Mouse (Mus musculus): ENCODE results near the gene Gramd1b.

Gramd1b gene

DNA sequence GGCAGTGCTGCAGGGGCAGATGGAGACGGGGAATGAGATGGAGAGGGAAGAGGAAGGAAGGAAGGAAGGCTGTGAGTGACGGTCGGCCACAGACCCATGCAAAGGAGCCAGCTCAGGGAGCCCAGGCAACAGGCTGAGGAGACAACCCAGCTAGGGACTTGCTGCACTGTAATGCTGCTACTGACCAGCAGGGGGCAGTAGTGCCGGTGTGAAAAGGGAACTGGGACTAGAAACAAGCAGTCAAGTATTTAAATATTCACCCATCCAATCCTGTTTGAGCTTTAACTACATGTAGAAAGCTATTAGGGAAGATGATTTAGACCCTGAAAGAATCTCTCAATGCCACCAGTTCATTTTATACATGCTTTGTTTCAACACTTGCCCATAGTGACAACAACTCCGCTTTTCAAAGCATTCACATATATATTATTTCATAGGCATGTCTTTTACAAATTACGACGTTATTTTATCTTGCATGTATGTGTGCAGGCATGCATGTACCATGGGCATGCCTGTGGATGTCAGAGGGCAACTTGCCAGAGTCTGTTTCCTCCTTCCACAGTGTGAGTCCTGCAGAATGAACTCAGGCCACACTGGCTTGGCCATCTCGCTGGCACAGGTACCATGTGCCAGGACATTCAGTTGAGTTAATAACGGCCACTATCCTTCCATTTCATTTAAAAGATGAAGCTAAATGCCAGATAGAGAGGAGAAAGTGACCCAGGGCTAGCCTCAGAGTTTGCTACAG lies 197.4 kb downstream of the Gramd1b start:
- DNase-seq (ENCODE audit: low read depth) = peak; percentile 66

DNA sequence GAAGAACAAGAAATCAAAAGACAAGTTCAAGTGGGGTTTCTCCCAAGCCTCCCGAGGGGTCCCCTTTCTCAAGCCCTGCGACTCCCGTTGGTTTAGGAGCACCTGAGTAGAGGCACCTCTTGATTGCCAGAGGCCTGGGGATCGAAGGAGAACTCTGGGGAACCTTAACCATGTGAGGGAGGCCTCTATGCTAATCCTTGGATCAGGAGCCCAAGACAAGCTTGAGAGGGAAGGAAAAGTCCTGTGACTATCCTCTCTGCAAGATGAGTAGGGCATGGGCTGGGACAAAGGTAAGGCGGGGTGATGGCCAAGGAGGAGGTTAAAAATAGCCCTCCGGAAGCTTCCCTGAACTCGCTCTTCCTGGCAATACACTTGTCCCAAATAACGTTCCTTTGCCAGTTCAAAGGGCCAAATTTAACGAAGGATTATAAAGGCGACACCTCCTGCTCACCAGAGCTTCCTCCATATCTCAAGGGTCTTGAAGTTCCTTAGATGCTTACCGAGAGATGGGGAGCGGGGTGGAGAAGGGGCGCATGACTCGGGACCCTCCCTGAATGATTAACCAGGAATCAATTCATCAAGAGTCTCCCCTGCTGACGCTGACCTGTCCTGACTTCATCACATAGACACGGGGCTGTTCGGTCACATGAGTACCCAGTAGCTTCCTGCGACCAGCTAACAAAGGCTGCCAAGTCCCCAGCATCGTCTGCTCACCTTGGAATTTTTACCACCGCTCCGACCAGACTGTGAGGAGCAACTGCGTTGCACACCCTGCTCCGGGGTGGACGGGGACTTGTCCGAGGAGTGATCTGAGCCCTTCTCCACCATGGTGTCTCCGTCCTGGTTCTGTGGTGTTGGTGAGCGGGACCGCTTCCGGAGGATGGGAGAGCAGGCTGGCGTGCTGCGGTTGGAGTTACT lies 198.2 kb downstream of the Gramd1b start:
- DNase-seq (ENCODE audit: low read depth) = no peak

DNA sequence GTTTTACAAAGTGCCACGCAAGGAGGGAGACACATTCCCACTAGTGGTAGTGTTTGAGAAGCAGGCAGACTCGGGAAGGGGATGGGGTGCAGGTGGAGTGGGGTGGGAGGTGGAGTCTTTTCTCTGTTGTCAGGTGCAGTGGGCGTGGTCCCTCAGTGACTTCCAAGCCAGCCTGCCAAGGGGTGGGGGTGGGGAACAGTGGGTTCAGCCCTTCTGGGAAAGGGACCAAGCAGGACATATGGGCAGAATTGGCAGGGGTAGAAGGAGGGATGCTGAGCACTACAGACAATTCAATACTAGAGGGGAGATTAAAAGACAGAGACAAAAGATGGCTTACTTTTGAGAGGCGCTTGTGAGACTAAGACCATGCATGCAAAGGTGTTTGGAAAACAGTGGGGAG lies 198.9 kb downstream of the Gramd1b start:
- no peak for DNase-seq (ENCODE audit: low read depth)

DNA sequence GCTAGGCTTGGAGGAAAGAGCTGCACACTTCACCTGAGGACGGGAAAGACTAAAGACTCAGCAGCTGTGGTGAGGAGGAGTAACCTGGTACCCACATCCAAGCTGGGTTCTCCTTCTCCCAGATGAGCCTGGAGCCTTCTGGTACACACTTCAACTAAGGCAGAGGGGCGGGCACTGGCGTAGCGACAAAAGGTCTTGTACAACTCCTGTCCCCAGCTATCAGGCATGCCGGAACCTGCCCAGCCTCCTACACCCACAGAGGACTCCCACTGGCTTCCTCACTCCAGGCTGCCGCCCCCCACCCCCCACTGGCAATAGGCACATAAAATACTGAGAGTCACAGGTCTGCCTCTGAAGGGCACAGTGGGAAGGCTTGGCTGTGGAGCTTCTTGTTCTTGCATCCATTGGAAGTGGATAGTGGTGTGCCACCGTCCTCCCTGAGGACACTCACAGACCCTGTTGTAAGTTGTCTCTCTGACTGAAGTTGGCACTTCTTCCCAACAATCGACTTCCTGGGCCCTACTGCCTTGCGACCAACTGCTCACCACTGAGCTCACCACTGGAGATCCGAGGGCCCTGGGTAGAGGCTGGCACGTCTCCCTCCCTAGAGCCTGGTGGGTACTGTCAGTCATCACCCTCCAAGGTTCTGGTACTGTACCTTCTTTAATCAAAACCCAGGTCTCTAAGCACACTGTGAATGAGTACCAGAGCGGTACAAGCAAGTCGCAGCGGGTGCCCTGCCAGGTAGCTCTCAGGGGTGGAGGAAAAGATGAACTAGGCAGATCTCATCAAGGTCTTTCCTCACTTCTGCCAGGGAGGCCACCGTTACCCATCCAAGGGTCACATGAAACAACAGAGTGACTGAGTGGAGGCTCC lies 199.5 kb downstream of the Gramd1b start:
- no peak for DNase-seq (ENCODE audit: low read depth)

DNA sequence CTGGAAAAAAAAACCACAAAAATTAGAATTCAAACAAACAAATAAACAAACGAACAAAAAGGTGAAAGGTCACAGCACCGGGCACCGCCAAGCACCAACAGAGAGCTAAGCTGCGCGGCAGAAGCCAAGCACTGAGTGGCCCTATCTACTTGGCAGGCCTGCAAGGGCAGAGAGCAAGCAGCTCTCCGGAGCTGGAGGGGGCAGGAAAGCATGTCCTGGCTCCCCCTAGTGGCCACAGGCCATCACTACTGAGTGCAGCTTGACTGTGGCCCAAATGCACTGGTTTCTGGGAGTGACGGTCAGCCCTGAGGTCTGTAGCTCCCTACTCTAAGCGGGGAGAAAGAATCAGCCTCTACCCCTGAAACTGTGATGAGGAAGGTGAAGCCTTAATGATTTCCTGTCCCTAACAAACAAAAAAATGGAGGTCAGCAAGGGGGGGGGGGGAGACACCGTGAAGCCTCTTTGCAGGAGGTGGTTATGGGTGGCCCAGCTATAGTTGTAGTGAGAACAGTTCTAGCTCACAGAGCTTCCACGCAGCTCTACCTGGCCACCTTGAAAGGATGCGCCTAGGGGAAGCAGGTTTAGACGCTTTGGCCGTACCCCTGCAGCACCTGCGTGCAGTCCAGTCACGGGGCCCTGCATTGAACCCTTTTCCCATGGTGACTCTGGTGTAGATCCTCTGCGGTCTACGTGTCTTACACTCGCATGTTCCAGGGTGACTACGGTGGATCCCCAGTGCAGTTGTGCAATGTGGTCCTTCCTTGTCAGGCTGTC lies 200.4 kb downstream of the Gramd1b start:
- DNase-seq (ENCODE audit: low read depth) = peak; percentile 61

DNA sequence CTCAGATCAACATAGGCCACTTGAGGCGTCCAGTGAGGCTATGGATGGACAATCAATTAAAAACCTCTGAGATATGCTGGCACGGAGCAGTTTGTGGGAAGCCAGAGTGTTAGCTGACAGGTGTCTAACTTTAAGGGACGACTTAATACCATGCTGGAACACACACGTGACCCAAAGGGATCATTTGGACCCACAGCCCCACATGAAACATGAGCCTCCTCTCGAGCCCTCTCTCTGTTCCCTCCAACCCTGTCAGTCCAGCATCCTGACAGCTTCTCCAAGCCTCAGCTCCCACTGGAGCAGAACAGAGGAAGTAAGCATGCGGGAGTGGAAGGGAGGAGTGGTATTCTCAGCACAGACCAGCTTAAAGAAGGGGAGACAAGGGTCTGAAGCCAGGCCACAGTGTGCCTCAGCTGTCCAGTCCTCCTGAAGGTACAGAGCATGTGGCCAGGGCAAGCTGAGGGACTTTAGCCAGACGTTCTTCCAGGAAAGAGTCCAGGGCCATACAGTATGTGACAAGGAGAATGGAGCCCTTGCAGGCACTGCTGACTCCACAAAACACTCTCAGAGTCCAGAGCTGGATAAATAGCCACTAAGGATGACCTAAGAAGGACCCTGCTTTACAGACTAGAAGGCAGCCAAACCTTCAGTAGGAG lies 204.8 kb downstream of the Gramd1b start:
- DNase-seq (ENCODE audit: low read depth) = no peak

DNA sequence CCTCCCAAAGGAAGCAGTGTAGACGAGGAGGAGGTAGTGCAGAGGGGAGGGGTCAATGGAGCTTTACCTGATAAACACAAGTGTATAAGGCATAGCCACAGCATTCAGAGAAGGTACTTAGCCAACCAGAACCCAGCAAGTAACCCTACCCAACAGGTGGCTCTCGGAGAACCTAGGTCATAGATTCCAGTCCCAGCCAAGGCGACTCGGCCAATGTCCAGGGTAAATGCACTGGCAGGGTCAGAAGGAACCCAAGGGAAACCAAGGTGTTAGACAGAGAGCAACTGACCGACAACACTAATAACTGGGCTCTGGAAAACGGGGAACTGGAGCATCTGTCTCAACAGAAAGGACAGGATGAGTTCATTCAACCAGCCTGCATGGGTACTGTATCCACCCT lies 206.4 kb downstream of the Gramd1b start:
- DNase-seq (ENCODE audit: low read depth) = no peak

DNA sequence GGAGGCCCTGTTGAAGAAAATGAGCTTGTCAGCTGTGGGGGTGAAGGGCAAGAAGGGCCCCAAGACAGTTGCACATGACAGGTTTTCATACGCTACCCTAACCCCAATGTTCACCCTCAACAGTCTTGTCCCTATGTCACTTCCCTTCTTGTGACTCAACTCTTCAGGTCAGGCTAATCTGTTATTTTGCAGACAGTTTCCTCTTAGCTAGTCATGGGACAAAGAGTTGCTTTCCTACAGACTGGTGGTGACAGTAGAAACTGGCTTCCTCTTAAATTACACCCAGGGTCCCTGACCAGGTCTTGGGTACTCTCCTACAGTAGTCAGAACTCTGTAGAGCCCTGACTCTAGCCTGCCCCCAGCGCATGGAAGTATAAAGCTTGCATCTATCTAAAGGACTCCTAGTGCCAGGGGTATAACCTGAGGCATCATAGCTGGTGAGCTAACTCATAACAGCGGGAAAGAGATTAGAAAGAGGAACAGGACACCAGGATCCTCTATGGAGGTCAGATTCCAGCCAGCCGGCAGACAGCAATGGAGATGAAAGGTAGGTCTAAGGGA lies 206.9 kb downstream of the Gramd1b start:
- peak; percentile 31 for DNase-seq (ENCODE audit: low read depth)

DNA sequence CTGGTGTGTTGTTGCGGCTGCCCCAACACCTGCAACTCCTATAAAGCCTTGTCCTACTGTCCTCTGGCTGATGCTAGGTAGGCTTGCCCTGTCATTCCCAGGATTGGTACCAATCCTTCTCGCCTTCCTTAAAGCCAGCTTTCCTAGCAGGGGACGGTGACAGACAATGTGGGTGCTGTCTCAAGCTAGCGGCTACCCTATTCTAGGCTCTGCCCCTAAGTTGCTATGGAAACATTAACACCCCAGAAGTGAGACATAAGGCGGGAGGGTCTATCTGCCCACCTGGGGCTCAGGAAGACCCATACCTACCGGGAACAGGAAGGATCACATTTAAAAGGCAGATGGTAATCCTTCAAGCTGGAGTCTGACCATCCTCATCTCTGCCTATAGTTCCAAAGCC lies 207.4 kb downstream of the Gramd1b start:
- DNase-seq (ENCODE audit: low read depth) = no peak

DNA sequence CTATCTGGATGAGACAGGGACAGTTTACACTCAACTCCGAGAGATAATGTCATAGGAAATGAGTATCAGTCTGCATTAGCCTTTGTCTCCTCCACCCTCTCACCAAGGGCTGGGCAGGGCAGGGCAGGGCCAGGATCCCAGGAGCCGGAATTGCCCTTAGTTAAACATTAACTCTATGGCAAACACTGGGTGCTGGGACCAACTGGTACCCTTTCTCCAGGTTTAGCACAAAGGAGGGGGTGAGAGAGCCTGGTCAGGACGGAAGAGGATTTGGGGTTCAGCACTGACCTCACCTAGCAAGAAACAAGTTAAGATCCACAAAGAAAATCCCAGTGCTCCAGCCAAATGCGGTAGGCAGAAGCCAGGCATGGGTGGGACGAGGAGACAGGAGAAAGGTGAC lies 208.0 kb downstream of the Gramd1b start:
- no peak for DNase-seq (ENCODE audit: low read depth)

DNA sequence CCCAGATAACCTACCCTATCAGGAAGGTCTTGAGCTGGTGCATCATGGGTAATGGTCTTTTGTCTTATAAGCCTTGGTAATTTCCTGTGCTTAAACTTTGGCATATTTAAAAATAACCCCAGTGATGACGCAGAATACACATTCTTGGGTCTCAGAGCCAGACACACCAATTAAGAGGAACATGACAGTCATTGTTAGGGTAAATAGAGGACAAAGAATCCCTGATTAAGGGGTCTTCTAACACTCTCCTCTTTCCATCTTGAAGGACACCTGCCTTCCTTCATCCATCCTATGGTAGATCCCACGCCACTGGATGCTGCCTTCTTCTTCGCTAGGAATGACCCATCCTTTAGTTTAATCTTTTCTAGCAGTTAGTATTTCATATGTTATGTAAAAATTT lies 208.8 kb downstream of the Gramd1b start:
- DNase-seq (ENCODE audit: low read depth) = no peak

DNA sequence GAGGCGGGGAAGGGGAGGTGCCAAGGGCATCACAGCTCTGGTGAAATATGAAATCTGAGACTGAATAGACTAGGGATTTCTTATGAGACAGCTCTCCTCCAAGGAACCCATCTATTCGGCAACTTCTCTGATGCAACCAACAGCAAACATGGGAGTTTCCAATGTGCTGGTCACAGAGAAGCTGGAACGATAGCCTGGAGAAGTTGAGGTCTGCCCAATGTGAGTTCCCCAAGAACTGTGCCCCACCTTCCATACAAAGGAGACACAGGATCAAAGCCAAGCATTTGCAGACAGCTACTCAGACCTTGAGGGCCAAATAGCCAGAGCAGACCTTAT lies 209.5 kb downstream of the Gramd1b start:
- no peak for DNase-seq (ENCODE audit: low read depth)

DNA sequence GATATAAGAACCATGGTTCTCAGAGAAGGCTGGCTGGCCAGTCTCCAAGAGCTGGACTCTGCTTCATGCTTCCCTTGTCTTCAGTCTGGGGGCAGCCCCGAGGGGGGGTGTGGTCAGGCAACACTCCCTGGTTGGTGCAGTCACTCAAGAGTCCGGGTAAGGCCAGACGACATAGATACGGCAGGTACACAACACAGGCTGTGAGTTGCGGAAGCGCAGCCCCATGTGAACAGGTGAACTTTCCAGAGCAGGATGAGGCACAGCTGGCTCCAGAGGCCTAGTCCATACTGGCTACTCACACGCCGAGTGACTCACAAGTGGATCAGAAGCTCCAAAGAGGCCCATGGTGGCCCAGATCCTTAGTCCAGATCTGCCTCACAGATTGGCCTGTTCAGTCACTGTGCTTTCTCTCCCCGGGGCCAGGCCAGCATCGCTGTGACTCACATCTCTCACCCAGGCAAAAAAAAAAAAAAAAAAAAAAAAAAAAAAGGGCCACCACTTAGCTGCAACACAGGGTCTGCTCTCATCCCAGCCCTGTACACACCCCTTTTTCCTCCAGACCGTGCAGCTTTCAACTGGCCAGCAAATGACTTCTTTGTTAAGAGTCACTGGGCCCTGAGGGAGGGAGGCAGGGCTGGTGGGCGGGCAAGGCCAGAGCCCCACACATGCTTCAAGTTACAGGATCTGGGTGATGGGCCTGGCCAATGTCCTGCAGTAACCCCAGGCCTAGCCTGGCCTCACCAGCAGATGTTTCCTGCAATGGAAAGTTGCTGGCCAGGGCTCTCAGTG lies 210.1 kb downstream of the Gramd1b start:
- DNase-seq (ENCODE audit: low read depth) = peak; percentile 24

DNA sequence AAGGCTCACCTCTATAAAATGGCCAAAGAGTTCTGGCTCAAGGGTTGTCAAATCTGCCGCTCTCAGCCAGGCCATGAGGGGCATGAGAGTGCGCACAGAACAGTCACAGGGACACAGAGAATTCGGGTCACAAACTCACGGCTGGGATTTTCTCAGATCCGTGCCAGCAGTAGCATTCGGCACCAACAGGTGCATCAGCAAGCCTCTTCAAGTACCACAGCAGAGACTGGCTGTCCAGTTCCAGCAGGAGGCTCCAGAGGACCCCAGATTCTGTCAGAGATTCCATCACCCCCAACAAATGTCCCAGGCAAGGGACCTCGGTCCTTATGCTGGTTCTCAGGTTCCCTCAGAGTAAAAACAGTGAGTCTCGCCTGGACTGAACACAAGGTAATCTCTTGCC lies 210.8 kb downstream of the Gramd1b start:
- DNase-seq (ENCODE audit: low read depth) = no peak

DNA sequence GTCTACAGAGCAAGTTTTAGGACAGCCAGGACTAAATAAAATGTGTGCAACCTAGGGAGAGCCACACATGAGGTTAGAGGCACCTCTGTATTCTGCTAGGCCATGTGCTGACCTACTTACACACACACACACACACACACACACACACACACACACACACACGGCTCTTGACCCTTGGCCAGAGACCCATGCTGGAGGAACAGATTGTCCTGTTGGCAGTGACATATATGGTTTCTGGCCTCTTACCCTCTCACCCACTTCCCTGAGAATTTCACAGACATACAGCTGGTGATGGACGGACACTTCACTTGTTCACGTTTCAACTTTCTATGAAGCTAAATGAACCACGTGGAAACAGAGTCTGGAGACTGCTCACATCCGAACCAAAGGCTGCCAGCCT lies 212.4 kb downstream of the Gramd1b start:
- no peak for DNase-seq (ENCODE audit: low read depth)

DNA sequence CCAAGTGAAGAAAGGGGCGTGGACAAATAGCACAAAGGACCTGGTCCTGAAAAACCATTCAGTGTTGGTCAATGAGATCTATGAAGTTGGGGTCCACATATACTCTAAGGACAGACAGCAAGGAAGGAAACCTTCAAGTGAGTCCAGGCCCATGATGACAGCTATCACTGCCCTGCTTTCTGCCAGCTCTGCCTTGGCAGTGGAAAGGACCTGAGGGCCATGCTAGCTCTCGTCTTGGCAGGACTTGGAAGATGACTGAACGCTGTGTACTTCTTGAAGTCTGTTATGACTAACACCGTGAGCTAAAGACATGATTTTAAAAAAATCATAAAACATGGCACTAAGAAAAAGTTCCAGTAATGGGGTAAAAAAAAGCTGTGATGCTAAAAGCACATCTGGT lies 213.4 kb downstream of the Gramd1b start:
- no peak for DNase-seq (ENCODE audit: low read depth)

DNA sequence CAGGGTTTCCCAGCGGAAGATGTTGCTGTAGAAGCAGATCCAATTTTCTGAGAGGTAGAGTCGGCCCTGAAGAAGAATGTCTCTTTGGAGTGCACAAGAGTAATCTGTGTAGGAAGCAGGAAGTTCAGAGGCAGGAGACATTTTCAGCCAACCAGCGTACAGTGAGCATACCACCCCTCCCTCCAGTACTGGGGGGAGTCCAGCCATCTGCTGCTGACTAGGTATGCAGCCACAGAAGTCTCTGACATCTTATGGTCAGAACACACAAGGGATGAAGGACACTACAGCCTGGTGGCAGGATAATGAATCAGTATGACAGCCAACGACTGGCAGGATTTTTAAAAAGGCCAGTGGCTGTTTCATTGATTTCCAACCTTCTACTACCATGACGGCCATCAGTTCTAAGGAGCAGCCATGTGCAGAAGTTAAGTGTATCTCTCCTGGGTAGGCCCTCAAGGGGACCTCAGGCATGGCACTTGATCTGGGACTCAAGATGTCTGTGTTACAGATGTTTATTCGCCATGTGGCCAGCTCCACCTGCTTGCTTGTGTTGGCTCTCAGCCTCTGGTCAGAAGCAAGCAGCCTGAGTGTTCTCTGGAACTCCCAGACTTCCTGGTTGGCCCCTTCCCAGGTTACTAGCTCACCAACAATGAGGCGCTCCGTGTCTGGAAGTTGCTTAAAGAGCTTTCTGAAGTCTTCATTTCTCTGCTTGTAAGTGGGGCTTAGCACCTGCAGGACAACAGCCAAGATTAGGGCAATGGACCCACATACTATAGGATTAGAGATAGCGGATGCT lies 214.1 kb downstream of the Gramd1b start:
- DNase-seq (ENCODE audit: low read depth) = no peak

DNA sequence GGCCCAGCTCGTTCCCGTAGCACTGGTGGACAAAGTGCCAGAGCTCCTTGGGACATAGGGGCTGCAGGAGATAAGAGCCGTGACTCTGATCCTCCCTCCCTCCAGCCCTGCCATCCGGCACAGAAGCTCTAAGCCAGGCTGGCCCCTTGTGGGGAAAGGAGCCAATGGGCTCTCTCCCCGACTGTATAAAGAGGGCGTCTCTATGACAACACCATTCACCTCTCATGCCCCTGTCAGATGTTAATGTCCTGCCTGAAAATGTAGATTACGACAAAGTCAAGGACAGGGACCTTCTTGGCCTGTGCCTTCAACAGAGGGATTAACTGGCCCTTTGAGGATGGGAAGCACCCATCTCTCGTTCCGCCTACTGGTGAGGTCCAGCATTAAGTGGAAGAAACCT lies 219.4 kb downstream of the Gramd1b start:
- no peak for DNase-seq (ENCODE audit: low read depth)

DNA sequence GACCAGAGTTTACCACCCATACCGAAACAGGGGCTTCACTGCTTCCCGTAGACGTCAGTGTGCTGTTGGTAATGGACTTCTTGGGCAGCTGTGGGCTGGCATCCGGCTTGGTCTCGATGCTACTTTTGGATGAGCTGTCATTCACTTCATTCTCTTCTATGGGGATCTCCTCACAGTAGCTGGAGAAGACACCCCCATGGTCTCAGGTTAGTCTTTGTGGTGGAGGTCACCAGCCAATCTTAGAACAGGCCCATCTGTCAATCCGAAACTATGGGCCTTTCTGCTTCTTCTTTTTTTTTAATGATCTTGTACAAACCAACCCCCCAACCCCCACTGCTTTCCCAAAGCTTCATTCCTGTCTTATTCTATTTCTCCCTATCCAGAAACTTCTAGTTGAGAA lies 221.3 kb downstream of the Gramd1b start:
- DNase-seq (ENCODE audit: low read depth) = no peak

Measured in c-Kit-positive CD71-negative TER-119-negative erythroid progenitor cells, embryonic 14.5 days (primary cell).